Mouse (Mus musculus) heart, embryonic 13.5 days (tissue): ENCODE measurements around the gene H2-DMb2. TPM values are rescaled to one million over a fixed set of nuclear protein-coding genes. Genes with fewer than 3 reads are reported as not detected.

Experiments used
- ATAC-seq: fragments of 200-750 bp; cut with Nextera tagmentation; 2 replicates; pipeline ENCODE4 v1.8.0; 2017; ENCODE audit warnings: moderate TSS enrichment; ENCODE audit not compliant: insufficient number of reproducible peaks, low FRiP score, low TSS enrichment; ENCODE audit errors: extremely low read depth
- H3K27ac ChIP-seq: fragments of 300-500 bp; sonication (generic); replicated peaks from 2 replicates; pipeline ENCODE4 v1.5.1; 2015; ENCODE audit warnings: moderate library complexity, mild to moderate bottlenecking, inconsistent platforms
- H3K27me3 ChIP-seq: fragments of 300-500 bp; sonication (generic); replicated peaks from 2 replicates; pipeline ENCODE4 v1.6.1; 2015; ENCODE audit warnings: mild to moderate bottlenecking, inconsistent platforms
- H3K36me3 ChIP-seq: fragments of 300-500 bp; sonication (generic); 2 replicates; pipeline ENCODE4 v1.6.1; 2015; ENCODE audit warnings: mild to moderate bottlenecking, inconsistent platforms
- H3K4me1 ChIP-seq: fragments of 300-500 bp; sonication (generic); 2 replicates; pipeline ENCODE4 v1.6.1; 2015; ENCODE audit warnings: inconsistent platforms
- H3K4me2 ChIP-seq: fragments of 300-500 bp; sonication (generic); 2 replicates; pipeline ENCODE4 v1.6.1; 2015; ENCODE audit warnings: inconsistent platforms, mild to moderate bottlenecking, moderate library complexity
- H3K4me3 ChIP-seq: fragments of 300-500 bp; sonication (generic); 2 replicates; pipeline ENCODE4 v1.5.1; 2015; ENCODE audit warnings: moderate library complexity, mild to moderate bottlenecking, inconsistent platforms
- H3K9ac ChIP-seq: fragments of 300-500 bp; sonication (generic); 2 replicates; pipeline ENCODE4 v1.6.1; 2015; ENCODE audit warnings: inconsistent platforms, mild to moderate bottlenecking, moderate library complexity
- H3K9me3 ChIP-seq: fragments of 300-500 bp; sonication (generic); 2 replicates; pipeline ENCODE4 v1.6.1; 2016; ENCODE audit warnings: inconsistent platforms
- WGBS: fragments of 180-500 bp; shearing (Covaris S2); methylation state at CpG from one replicate; pipeline ENCODE4 v1.1.7; 2015; ENCODE audit warnings: mixed read lengths; 5-methylcytosine and 5-hydroxymethylcytosine counted together
- polyA plus RNA-seq: library from polyadenylated mRNA; unstranded; fragments of >200 nt; fragmentation: Nextera tagmentation; extraction: Ambion mirVana; gene quantifications from 2 replicates; pipeline ENCODE4 v1.2.1, GENCODE M21; 2015

The H2-DMb2 gene
- polyA plus RNA-seq, 1 experiment from 2014 or later = 0.15 TPM

- Histone ChIP-seq H3K27me3 (peaks cover 94% of the 10 kb centered on the region), H3K9me3 (no peaks in the 10 kb centered on the region), H3K4me2 (peak within 1 kb of the TSS; percentile 95), H3K9ac (peak within 1 kb of the TSS; percentile 83), H3K4me3 (peak within 1 kb of the TSS; percentile 60), H3K27ac (no peak within 1 kb of the TSS; the same call in 1 of the 2 replicates), H3K36me3 (no peaks in the 10 kb centered on the region), H3K4me1 (peaks cover 17% of the 10 kb centered on the region)
- WGBS = under 1% methylated on average over 46 of the region's 46 CpGs
- ATAC-seq = peak; percentile 78
These were observed 44.3 kb downstream of the H2-DMb2 start, which contains the start of the genes Tap1 and Psmb9 for GRCm38 (mm10) chr17:34187261-34187916. Tap1 (plus strand) TSS chr17:34187553. Psmb9 (minus strand) TSS chr17:34187764.

- H3K9ac ChIP-seq = peak overlapping the region; percentile 83
- no peaks in the 10 kb centered on the region for H3K9me3 ChIP-seq
- 3% methylated on average over 20 of the region's 20 CpGs for WGBS
- H3K4me2 ChIP-seq = peak overlapping the region; percentile 95
- H3K36me3 ChIP-seq = no peaks in the 10 kb centered on the region
- ATAC-seq = no peak
- H3K27ac ChIP-seq = no peak overlapping the region
- peaks cover 17% of the 10 kb centered on the region for H3K4me1 ChIP-seq
- H3K27me3 ChIP-seq = peaks cover 94% of the 10 kb centered on the region
- H3K4me3 ChIP-seq = peak overlapping the region; percentile 60
These were observed 44.9 kb downstream of the H2-DMb2 start for GRCm38 (mm10) chr17:34188010-34188409.

GRCm38 (mm10) chr17:34188986-34189385 lies 45.9 kb downstream of the H2-DMb2 start:
- H3K36me3 ChIP-seq = no peaks in the 10 kb centered on the region
- no peak overlapping the region for H3K27ac ChIP-seq
- H3K27me3 ChIP-seq = peaks cover 94% of the 10 kb centered on the region
- no peak overlapping the region for H3K9ac ChIP-seq
- no peak overlapping the region for H3K4me3 ChIP-seq
- H3K4me1 ChIP-seq = peaks cover 17% of the 10 kb centered on the region
- ATAC-seq = no peak
- H3K9me3 ChIP-seq = no peaks in the 10 kb centered on the region
- 54% methylated on average over 6 of the region's 6 CpGs for WGBS
- no peak overlapping the region for H3K4me2 ChIP-seq

GRCm38 (mm10) chr17:34192852-34193251 lies 49.7 kb downstream of the H2-DMb2 start:
- Histone ChIP-seq H3K9ac (no peak overlapping the region), H3K27me3 (peaks cover 98% of the 10 kb centered on the region), H3K9me3 (no peaks in the 10 kb centered on the region), H3K4me1 (peaks cover 9% of the 10 kb centered on the region), H3K36me3 (no peaks in the 10 kb centered on the region), H3K4me2 (no peak overlapping the region), H3K4me3 (no peak overlapping the region), H3K27ac (no peak overlapping the region)
- no peak for ATAC-seq
- WGBS = 23% methylated on average over 16 of the region's 16 CpGs

- peaks cover 98% of the 10 kb centered on the region for H3K27me3 ChIP-seq
- no peaks in the 10 kb centered on the region for H3K36me3 ChIP-seq
- H3K4me2 ChIP-seq = no peak overlapping the region
- no peak for ATAC-seq
- H3K27ac ChIP-seq = no peak overlapping the region
- WGBS = 36% methylated on average over 8 of the region's 8 CpGs
- peaks cover 10% of the 10 kb centered on the region for H3K4me1 ChIP-seq
- no peak overlapping the region for H3K9ac ChIP-seq
- no peaks in the 10 kb centered on the region for H3K9me3 ChIP-seq
- no peak overlapping the region for H3K4me3 ChIP-seq
These were observed 50.4 kb downstream of the H2-DMb2 start for GRCm38 (mm10) chr17:34193468-34193867.

- Histone ChIP-seq H3K36me3 (no peaks in the 10 kb centered on the region), H3K4me1 (peaks cover 10% of the 10 kb centered on the region), H3K4me3 (no peak overlapping the region), H3K9ac (no peak overlapping the region), H3K27me3 (peaks cover 99% of the 10 kb centered on the region), H3K4me2 (no peak overlapping the region), H3K9me3 (no peaks in the 10 kb centered on the region), H3K27ac (no peak overlapping the region)
- 75% methylated on average over 4 of the region's 4 CpGs for WGBS
- no peak for ATAC-seq
These were observed 51.6 kb downstream of the H2-DMb2 start for GRCm38 (mm10) chr17:34194723-34195122.

GRCm38 (mm10) chr17:34196491-34196890 lies 53.4 kb downstream of the H2-DMb2 start:
- Histone ChIP-seq H3K9me3 (no peaks in the 10 kb centered on the region), H3K9ac (no peak overlapping the region), H3K36me3 (no peaks in the 10 kb centered on the region), H3K4me2 (no peak overlapping the region), H3K4me1 (peaks cover 10% of the 10 kb centered on the region), H3K4me3 (no peak overlapping the region), H3K27ac (no peak overlapping the region), H3K27me3 (peaks cover 99% of the 10 kb centered on the region)
- no peak for ATAC-seq
- 23% methylated on average over 12 of the region's 12 CpGs for WGBS

GRCm38 (mm10) chr17:34196941-34197894 lies 54.1 kb downstream of the H2-DMb2 start, which contains the start of gene Psmb8:
Psmb8 (plus strand) TSS chr17:34197721.
- H3K9ac ChIP-seq = peak within 1 kb of the TSS; percentile 71
- 4% methylated on average over 41 of the region's 41 CpGs for WGBS

GRCm38 (mm10) chr17:34197904-34198520 lies 54.9 kb downstream of the H2-DMb2 start:
- WGBS = 2% methylated on average over 32 of the region's 32 CpGs

More at GRCm38 (mm10) chr17:34196941-34197894, 54.1 kb downstream of the H2-DMb2 start, which contains the start of gene Psmb8:
- H3K36me3 ChIP-seq = no peaks in the 10 kb centered on the region
- peaks cover 10% of the 10 kb centered on the region for H3K4me1 ChIP-seq
- no peak within 1 kb of the TSS for H3K27ac ChIP-seq
- no peaks in the 10 kb centered on the region for H3K9me3 ChIP-seq
- peaks cover 95% of the 10 kb centered on the region for H3K27me3 ChIP-seq
- H3K4me3 ChIP-seq = peak within 1 kb of the TSS; percentile 58
- no peak; the same call in 1 of the 2 replicates for ATAC-seq
- H3K4me2 ChIP-seq = peak within 1 kb of the TSS; percentile 70

GRCm38 (mm10) chr17:34198521-34198912 lies 55.4 kb downstream of the H2-DMb2 start:
- 10% methylated on average over 11 of the region's 11 CpGs for WGBS
- H3K4me3 ChIP-seq = peak overlapping the region; percentile 58
- no peak overlapping the region for H3K27ac ChIP-seq
- peaks cover 92% of the 10 kb centered on the region for H3K27me3 ChIP-seq
- H3K9ac ChIP-seq = peak overlapping the region; percentile 71
- H3K4me1 ChIP-seq = peaks cover 10% of the 10 kb centered on the region
- ATAC-seq = no peak
- no peaks in the 10 kb centered on the region for H3K36me3 ChIP-seq
- H3K9me3 ChIP-seq = no peaks in the 10 kb centered on the region
- peak overlapping the region; percentile 70 for H3K4me2 ChIP-seq

More at GRCm38 (mm10) chr17:34197904-34198520, 54.9 kb downstream of the H2-DMb2 start:
- Histone ChIP-seq H3K9me3 (no peaks in the 10 kb centered on the region), H3K4me3 (peak overlapping the region; percentile 58), H3K27me3 (peaks cover 92% of the 10 kb centered on the region), H3K36me3 (no peaks in the 10 kb centered on the region), H3K27ac (no peak overlapping the region), H3K9ac (peak overlapping the region; percentile 71), H3K4me2 (peak overlapping the region; percentile 70), H3K4me1 (peaks cover 10% of the 10 kb centered on the region)
- ATAC-seq = no peak
